Mouse (Mus musculus): Measurements from ENCODE around the gene Dhx37.

- TF ChIP-seq CTCF (IDR thresholded peaks at IDR 0.05; ENCODE audit: extremely low read depth, insufficient read length, insufficient replicate concordance, low read depth, low read length): no peak
- TF ChIP-seq POLR2A (IDR thresholded peaks at IDR 0.05; ENCODE audit: low read depth, low read length): no peak
Measured at GRCm38 (mm10) chr5:125413763-125414162, 20.2 kb downstream of the Dhx37 start.
